Mouse (Mus musculus) layer of hippocampus, adult 8-10 months (tissue): ENCODE measurements at regions not wholly inside any gene's neighbourhood (a gene's known extent, or its start where the extent isn't known, plus 50 kb on each side); places are given as distances from the start of the nearest gene placed in this dataset.
A peak's percentile ranks its signal among the peaks of the same experiment; 100 is the strongest.

Source experiments
- DNase-seq, 2 experiments: peaks; one replicate each; pipeline ENCODE4 v3.0.0; 2022; ENCODE audit warnings: low spot score in 2 of 2

- peak in 1 of 2 experiments; percentile 7 for DNase-seq
Measured at GRCm38 (mm10) chr3:19747361-19747760, 118.9 kb upstream of the 1700064H15Rik start.

DNA sequence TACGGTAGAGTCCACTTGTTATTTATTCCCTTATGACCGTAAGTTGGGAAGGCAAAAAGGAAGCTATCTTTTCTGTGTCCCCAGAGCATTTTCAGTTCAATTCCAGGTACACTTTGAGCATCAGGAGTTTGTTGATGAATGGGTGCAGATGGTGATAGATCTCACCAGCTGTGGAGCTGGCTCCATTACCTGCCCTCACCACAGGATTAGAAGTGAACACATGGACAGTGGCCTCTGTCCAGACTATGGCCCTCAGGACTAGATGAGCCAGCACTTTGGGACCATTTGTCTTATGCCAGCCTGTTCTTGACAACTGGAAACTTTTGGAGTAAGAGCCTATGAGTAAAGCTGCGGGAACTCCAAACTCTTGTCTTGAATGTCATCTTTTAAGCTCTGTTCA is 123.5 kb upstream of the 1700064H15Rik start:
- DNase-seq, result no peak

DNA sequence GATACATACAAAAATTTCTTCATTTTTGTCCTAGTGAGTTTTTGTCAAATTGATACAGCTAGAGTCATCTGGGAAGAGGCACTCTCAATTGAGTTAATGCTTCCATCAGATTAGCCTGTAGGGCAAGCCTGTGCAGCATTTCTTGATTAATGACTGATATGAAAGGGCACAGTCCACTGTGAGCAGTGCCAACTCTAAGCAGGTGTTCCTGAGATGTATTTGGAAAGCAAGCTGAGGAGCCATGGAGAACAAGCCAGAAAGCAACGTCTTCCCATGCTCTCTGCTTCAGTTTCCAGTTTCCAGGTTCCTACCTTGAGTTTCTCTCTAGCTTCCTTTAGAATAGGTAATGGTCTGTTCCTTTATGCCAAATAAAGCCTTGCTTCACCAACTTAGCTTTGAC is 125.5 kb upstream of the 1700064H15Rik start:
- no peak for DNase-seq

- DNase-seq, result no peak
Measured at GRCm38 (mm10) chr3:19754636-19755035, 126.2 kb upstream of the 1700064H15Rik start.

GRCm38 (mm10) chr3:19755136-19755535 is 126.7 kb upstream of the 1700064H15Rik start:
- no peak for DNase-seq

- no peak for DNase-seq
Measured at GRCm38 (mm10) chr3:19798543-19799106, 158.2 kb upstream of the Cp start.

GRCm38 (mm10) chr3:19810034-19810433 is 146.8 kb upstream of the Cp start:
- DNase-seq, result no peak

GRCm38 (mm10) chr3:19824904-19825303 is 131.9 kb upstream of the Cp start:
- no peak for DNase-seq

GRCm38 (mm10) chr3:19828518-19829246 is 128.2 kb upstream of the Cp start:
- DNase-seq, result no peak

GRCm38 (mm10) chr3:19829752-19830151 is 127.1 kb upstream of the Cp start:
- no peak for DNase-seq

GRCm38 (mm10) chr3:19848031-19848735 is 108.7 kb upstream of the Cp start:
- no peak for DNase-seq

- DNase-seq, result no peak
Measured at GRCm38 (mm10) chr3:19848736-19849269, 108.1 kb upstream of the Cp start.

DNA sequence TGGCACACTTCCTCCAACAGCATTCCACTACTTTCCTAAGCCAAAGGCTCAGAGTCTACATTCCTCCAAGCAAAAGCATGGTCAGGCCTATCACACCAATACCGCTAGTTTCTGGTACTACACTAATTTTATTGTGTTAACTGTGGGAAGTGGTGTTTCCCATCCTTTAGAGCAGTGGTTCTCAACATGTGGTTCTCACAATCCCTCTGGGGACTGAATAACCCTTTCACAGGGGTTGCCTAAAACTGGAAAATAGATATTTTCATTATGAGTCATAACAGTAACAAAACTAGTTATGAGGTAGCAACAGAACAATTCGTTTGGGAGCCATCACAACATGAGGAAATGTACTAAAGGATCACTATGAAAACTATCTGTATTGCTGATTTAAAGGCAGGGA is 74.2 kb upstream of the Cp start:
- no peak for DNase-seq

DNA sequence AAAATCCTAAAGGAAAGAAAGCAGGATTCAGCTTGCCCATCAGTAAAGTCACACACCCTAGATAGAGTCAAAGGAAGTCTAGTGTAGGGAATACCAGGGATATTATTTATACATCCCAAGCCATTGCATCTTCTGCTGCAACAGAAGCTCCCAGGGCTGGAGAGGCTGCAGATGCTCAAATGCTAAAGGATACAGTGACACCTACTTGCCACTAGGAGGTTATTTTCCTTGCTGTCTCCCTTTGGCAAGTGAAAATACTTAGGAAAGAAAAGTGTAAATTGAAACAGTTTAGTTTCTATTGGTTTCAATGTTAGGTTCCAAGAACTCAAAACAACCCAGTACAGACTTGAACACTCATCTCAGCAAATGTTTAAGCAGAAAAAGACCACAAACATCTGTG is 68.4 kb upstream of the Cp start:
- DNase-seq, result no peak

- DNase-seq, result no peak
Measured at GRCm38 (mm10) chr3:19894258-19894629, 62.6 kb upstream of the Cp start.

DNA sequence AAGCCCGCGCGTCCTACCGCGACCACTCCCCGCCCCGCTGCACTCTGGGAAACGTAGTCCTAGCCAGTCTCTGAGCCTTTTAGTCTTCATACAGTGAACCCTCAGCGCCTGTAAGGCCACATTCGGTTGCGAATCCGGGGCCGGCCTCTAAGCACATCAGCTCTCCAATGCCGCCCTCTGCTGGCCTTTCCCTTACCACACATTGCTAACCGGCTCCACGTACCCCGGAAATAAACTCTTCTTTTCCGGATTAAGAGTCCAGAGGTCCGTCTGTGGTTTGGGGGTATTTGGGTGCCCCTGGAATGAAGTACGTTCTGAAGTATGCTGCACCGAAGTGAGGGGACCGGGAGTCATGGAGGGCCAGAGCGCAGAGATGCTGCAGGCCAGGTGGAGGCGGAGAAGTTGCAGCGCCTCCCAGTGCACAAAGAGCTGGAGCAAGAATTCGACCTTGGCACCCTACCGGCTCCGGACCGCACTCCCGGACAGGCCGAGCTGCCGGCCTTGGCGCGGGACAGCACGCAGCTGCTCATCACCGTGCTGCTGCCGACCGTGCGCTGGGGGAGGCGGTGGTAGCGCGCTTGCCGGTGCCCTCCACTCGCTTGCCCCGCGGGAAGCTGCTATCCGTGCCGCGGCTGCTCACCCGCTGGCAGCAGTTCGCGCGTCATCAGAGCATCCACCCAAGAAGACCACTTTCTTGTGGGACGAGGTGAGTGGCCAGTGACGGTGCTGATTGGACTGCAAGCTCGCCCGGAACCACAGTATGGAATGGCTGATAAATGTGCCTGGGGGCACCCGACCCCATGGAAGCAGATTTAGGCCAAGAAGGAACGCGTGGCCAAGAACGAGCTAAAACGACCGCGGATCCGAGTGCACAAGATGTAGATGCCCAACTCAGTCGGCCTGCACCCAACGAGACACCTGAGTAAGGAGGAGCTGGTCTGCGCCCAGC is 62.0 kb upstream of the Cp start:
- peak; percentile 95 to 99 for DNase-seq

GRCm38 (mm10) chr3:19895755-19896154 is 61.1 kb upstream of the Cp start:
- no peak for DNase-seq

DNA sequence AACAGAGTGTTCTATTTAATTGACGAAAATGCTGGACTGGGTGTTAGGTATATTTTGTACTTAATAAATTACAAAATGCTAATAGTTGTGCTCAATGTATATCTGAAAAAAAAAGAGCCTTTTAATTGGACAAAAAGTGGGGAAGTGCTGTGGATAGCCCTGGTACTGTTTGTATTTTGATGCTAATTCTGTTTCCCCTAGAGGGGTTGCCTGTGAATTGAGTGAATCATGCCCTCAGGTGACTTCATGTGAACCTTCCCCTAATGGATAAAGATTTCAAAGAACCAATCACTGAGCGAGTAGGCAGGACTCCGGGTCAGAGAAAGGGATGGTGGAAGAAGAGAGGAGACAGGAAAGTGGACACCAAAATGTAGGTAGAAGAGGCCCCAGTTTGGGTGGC is 59.7 kb upstream of the Cp start:
- DNase-seq, result no peak

- no peak for DNase-seq
Measured at GRCm38 (mm10) chr3:19902226-19902625, 54.6 kb upstream of the Cp start.

DNA sequence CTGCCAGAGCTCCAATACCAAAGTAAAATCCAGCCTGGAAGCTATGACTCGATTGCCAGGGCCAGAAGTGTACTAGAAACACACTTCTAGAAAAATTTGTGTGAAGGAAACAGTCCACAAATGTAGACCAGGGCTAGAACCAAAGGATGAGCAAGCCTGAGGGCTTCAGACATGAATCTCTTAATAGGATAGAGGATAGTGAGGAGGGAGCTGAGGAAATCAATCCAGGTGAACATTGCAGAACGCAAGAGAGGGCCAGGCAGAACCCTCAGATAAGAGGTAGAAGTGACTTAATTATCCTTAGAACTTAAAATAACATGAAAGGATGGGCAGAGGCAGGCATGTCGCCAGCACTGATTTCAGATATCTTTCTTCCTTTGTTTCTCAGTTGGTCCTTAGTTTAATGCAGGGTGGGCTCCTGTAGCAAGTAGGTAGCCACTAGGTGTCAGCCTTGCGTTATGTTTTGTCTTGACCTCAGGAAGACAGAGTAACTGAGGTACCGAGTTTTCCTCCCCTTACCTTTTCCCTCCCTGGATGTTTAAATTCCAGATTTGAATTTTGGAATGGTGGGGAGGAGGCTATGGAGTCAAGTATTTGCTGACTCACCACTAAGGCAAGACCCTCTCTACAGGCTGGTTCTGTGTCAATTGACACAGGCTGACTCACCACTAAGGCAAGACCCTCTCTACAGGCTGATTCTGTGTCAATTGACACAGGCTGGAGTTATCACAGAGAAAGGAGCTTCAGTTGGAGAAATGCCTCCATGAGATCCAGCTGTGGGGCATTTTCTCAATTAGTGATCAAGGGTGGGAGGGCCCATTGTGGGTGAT is 52.2 kb upstream of the Cp start:
- DNase-seq, result peak in 1 of 2 experiments; percentile 51
